Mouse (Mus musculus) midbrain, embryonic 13.5 days (tissue): Measurements from ENCODE around the gene Rxrg. TPM values are rescaled to one million over a fixed set of nuclear protein-coding genes. Genes with fewer than 3 reads are reported as not detected.
A peak's percentile ranks its signal among the peaks of the same experiment; 100 is the strongest.

Experiments used
- ATAC-seq: fragments of 200-750 bp; cut with Nextera tagmentation; 2 replicates; pipeline ENCODE4 v1.8.0; 2017; ENCODE audit warnings: mild to moderate bottlenecking, moderate TSS enrichment, moderate library complexity
- H3K27ac ChIP-seq: fragments of 300-500 bp; sonication (generic); 2 replicates; pipeline ENCODE4 v1.5.1; 2015; ENCODE audit warnings: inconsistent platforms, mild to moderate bottlenecking, moderate library complexity
- H3K27me3 ChIP-seq: fragments of 300-500 bp; sonication (generic); 2 replicates; pipeline ENCODE4 v1.6.1; 2015; ENCODE audit warnings: mild to moderate bottlenecking, inconsistent platforms
- H3K36me3 ChIP-seq: fragments of 300-500 bp; sonication (generic); 2 replicates; pipeline ENCODE4 v1.6.1; 2015; ENCODE audit warnings: mild to moderate bottlenecking, inconsistent platforms
- H3K4me1 ChIP-seq: fragments of 300-500 bp; sonication (generic); replicated peaks from 2 replicates; pipeline ENCODE4 v1.6.1; 2015; ENCODE audit warnings: inconsistent platforms
- H3K4me2 ChIP-seq: fragments of 300-500 bp; sonication (generic); replicated peaks from 2 replicates; pipeline ENCODE4 v1.6.1; 2015; ENCODE audit warnings: moderate library complexity, mild to moderate bottlenecking, inconsistent platforms
- H3K4me3 ChIP-seq: fragments of 300-500 bp; sonication (generic); replicated peaks from 2 replicates; pipeline ENCODE4 v1.5.1; 2015; ENCODE audit warnings: mild to moderate bottlenecking, inconsistent platforms
- H3K9ac ChIP-seq: fragments of 300-500 bp; sonication (generic); replicated peaks from 2 replicates; pipeline ENCODE4 v1.6.1; 2015; ENCODE audit warnings: mild to moderate bottlenecking, inconsistent platforms
- H3K9me3 ChIP-seq: fragments of 300-500 bp; sonication (generic); 2 replicates; pipeline ENCODE4 v1.6.1; 2016; ENCODE audit warnings: mild to moderate bottlenecking, inconsistent platforms
- WGBS: fragments of 180-500 bp; shearing (Covaris S2); methylation state at CpG from one replicate; pipeline ENCODE4 v1.1.7; 2015; 5-methylcytosine and 5-hydroxymethylcytosine counted together
- polyA plus RNA-seq: library from polyadenylated mRNA; unstranded; fragments of >200 nt; fragmentation: Nextera tagmentation; extraction: Ambion mirVana; gene quantifications from 2 replicates; pipeline ENCODE4 v1.2.1, GENCODE M21; 2015

Rxrg gene
- polyA plus RNA-seq, 1 experiment from 2014 or later = 4.8 TPM

DNA sequence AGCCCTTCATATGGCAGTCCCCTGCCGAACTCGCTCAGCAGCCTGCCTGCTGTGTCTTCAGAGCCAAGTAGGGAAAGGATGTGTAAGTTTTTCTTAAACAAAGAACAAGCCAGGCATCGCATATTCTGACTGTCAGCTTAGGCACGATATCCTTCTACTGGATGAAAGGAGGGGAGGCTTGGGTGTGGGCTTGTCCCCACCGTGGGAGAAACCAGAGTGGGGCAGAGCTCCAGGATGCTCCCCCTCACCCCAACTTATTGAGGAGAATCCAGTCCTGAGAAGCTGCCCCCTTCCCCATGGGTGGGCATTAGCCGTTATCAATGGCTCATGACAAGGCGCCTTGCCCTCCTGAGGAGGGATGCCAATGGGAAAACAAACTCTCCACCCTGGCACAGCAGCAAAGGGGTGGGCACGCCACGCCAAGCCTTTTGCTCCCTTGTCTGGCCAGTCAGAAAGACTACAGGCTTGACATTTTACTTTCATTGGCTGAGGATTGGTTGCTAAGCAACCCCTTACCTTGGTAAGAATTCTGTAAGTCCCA lies 10.1 kb downstream of the Rxrg start:
- H3K4me1 ChIP-seq = peaks cover 12% of the 10 kb centered on the region
- peak overlapping the region; percentile 25 for H3K4me3 ChIP-seq
- no peaks in the 10 kb centered on the region for H3K36me3 ChIP-seq
- peak overlapping the region; percentile 15; the same call in 1 of the 2 replicates for H3K9ac ChIP-seq
- H3K4me2 ChIP-seq = peak overlapping the region; percentile 55
- peak overlapping the region; percentile 44 for H3K27ac ChIP-seq
- 6% methylated on average over 9 of the region's 9 CpGs for WGBS
- H3K27me3 ChIP-seq = peaks cover 42% of the 10 kb centered on the region
- H3K9me3 ChIP-seq = no peaks in the 10 kb centered on the region
- peak; percentile 89 for ATAC-seq

DNA sequence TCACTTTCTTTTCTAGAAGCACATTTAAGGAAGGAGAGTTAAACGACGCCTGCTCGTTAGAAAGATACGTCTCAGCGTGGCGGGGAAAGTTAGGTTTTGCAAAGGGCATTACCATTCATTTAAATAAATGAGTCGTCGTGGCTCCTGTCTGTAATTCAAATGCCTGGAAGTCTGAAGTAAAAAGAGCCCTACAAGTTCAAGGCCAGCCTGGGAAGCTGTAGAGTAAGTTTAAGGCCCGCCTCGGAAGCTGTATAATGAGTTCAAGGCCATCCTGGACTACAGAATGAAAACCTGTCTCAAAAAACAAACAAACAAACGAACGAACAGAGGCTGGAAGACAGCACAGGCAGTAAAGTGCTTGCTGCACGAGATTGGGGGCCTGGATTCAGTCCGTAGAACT lies 18.9 kb downstream of the Rxrg start:
- Histone ChIP-seq H3K4me1 (no peaks in the 10 kb centered on the region), H3K4me2 (no peak overlapping the region), H3K9ac (no peak overlapping the region), H3K27ac (no peak overlapping the region), H3K27me3 (0 out of 2 replicates have a peak, but pooled peaks cover 3% of the 10 kb centered on the region), H3K9me3 (no peaks in the 10 kb centered on the region), H3K4me3 (no peak overlapping the region), H3K36me3 (no peaks in the 10 kb centered on the region)
- WGBS = 81% methylated on average over 14 of the region's 14 CpGs
- no peak for ATAC-seq

DNA sequence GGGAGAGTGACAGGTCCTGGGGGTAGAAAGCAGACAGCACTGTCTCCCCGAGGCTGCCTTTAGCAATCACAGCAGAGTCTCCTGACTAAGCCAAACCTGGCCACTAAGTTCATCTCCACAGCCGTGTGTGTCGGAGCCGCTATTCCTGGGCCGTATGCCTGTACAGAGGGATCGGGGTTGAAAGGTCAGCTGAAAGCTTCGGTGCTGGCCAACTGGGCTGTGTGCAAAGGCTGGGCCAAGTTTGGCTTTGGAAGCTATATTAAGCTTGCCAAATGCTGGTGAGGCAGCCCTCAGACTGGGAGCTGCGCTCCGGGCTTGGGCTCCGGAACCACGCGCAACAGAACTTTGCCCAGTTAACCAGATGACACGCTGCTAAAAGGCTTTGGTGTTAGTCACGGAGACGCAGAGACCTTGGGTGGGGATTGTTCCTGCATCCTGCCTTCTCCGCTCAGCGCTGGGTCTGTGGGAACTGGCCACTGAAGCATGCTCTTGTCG lies 19.9 kb downstream of the Rxrg start:
- H3K4me2 ChIP-seq = no peak overlapping the region
- H3K4me3 ChIP-seq = no peak overlapping the region
- H3K27me3 ChIP-seq = 0 out of 2 replicates have a peak, but pooled peaks cover 3% of the 10 kb centered on the region
- H3K27ac ChIP-seq = no peak overlapping the region
- H3K36me3 ChIP-seq = no peaks in the 10 kb centered on the region
- H3K4me1 ChIP-seq = no peaks in the 10 kb centered on the region
- ATAC-seq = no peak
- no peak overlapping the region for H3K9ac ChIP-seq
- no peaks in the 10 kb centered on the region for H3K9me3 ChIP-seq
- WGBS = 76% methylated on average over 18 of the region's 18 CpGs

DNA sequence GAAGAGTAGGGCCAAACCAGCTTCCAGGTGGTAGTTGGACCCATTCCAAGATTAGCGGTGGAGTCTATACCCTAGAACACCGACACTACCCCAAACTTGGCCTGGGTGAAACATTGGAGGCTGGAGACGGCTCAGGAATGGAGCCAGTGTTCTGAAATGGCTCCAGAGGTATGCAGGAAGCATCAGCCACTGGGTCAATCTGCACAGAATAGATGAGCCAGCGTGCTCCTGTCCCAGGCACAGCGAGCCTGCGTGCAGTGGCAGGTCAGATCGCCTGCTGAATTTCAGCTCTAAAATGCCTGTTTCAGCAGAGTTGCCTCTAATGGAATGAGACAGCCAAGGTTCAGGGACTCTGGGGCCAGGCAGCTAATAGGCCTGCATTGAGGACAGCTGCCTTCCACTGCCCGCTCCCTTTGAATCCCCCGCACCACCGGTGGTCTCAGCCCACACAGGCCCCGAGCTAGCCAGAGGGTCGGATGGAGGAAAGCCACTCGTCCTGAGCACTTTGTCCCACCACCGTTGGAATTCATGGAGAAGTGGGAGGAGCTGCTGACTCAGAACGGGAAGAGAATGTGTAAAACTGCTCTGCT lies 22.1 kb downstream of the Rxrg start:
- H3K27ac ChIP-seq = no peak overlapping the region
- H3K4me3 ChIP-seq = no peak overlapping the region
- no peak overlapping the region for H3K9ac ChIP-seq
- 65% methylated on average over 15 of the region's 15 CpGs for WGBS
- no peaks in the 10 kb centered on the region for H3K36me3 ChIP-seq
- no peak; the same call in 1 of the 2 replicates for ATAC-seq
- H3K27me3 ChIP-seq = no peaks in the 10 kb centered on the region
- H3K4me2 ChIP-seq = no peak overlapping the region
- no peaks in the 10 kb centered on the region for H3K9me3 ChIP-seq
- H3K4me1 ChIP-seq = no peaks in the 10 kb centered on the region

DNA sequence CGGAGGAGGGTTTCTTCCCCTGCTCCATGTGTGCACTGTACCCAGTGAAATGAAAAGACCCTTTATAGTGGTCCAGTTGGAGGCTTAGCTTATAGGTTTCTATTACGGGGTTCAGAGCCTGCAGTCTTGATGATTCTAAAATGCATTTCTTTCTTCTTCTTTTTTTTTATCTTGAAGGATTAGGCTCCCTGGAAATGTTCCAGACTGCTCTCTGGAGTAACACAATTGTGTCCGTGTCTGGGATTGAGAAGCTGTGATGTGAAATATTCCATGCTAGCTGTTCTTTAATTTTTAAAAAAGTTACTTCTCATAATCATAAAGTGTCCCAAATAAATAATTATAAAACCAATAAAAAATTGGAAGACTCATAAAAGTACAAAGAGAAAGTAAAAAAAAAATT lies 26.9 kb downstream of the Rxrg start:
- H3K9ac ChIP-seq = no peak overlapping the region
- H3K27me3 ChIP-seq = no peaks in the 10 kb centered on the region
- no peaks in the 10 kb centered on the region for H3K9me3 ChIP-seq
- H3K36me3 ChIP-seq = no peaks in the 10 kb centered on the region
- no peak overlapping the region for H3K4me3 ChIP-seq
- H3K4me2 ChIP-seq = no peak overlapping the region
- no peak overlapping the region for H3K27ac ChIP-seq
- no peak for ATAC-seq
- 65% methylated on average over 3 of the region's 3 CpGs for WGBS
- H3K4me1 ChIP-seq = no peaks in the 10 kb centered on the region

DNA sequence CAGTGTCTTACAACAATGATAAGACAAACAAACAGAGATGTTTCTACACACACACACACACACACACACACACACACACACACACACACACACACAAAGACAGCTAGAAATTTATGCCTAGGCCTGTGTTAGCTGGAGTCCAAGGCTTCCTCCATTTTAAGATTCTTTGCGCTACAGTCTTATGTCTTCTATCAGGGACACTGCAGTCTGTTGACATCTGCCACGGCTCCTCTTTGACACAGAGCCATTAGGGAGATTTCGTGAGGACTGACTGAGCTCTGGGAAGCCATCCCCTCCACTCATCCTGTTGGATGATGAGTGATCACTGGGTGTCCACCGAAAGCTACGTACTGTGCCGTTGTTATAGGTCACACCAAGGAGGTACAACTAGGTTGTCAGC lies 33.6 kb downstream of the Rxrg start:
- Histone ChIP-seq H3K4me2 (no peak overlapping the region), H3K36me3 (no peaks in the 10 kb centered on the region), H3K27ac (no peak overlapping the region), H3K4me3 (no peak overlapping the region), H3K9me3 (no peaks in the 10 kb centered on the region), H3K27me3 (0 out of 2 replicates have a peak, but pooled peaks cover 3% of the 10 kb centered on the region), H3K9ac (no peak overlapping the region), H3K4me1 (no peaks in the 10 kb centered on the region)
- no peak for ATAC-seq
- WGBS = 94% methylated on average over 6 of the region's 6 CpGs

DNA sequence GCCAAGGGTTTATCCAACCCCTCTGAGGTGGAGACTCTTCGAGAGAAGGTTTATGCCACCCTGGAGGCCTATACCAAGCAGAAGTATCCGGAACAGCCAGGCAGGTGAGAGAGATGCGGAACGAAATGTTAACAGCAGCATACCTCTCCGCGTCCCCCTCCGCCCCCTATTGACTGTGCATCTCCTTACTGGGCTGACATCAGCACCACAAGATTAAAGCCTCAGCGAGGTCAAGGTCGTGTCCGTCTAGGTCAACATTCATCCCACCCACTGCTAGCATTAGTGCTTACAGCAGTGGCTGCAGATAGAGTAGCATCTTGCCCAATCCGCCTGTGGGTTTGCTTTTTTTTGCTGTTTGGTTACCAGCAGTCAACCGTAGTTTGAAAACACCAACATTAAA lies 37.5 kb downstream of the Rxrg start:
- 52% methylated on average over 12 of the region's 12 CpGs for WGBS
- Histone ChIP-seq H3K9ac (no peak overlapping the region), H3K9me3 (no peaks in the 10 kb centered on the region), H3K27me3 (peaks cover 3% of the 10 kb centered on the region; the same call in 1 of the 2 replicates), H3K4me2 (no peak overlapping the region), H3K4me1 (no peaks in the 10 kb centered on the region), H3K36me3 (no peaks in the 10 kb centered on the region), H3K27ac (no peak overlapping the region), H3K4me3 (no peak overlapping the region)
- no peak for ATAC-seq

DNA sequence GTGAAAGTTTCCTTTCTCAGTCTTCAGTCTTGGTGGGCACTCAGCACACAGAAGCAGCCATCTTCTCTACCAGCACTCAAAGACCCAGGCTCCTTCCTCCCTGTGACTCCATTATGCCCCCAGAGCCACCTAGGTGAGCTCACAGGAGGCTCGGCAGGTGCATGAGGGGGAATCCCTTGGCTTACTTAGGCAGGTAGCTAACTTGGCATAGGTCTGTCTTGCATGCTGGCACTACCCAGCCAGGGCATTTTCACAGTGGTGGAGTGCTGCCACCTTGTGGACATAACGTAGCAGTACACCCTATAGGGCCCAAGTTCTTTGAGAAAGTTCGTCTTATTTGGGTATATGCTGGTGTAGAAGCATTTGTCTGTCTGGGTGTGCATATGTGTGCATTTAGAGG lies 38.8 kb downstream of the Rxrg start:
- Histone ChIP-seq H3K27ac (no peak overlapping the region), H3K4me2 (no peak overlapping the region), H3K9me3 (no peaks in the 10 kb centered on the region), H3K4me1 (no peaks in the 10 kb centered on the region), H3K4me3 (no peak overlapping the region), H3K9ac (no peak overlapping the region), H3K27me3 (peaks cover 3% of the 10 kb centered on the region), H3K36me3 (no peaks in the 10 kb centered on the region)
- 13% methylated on average over 3 of the region's 3 CpGs for WGBS
- ATAC-seq = 0 out of 2 replicates have a peak, but pooled peaks have one; percentile 40

DNA sequence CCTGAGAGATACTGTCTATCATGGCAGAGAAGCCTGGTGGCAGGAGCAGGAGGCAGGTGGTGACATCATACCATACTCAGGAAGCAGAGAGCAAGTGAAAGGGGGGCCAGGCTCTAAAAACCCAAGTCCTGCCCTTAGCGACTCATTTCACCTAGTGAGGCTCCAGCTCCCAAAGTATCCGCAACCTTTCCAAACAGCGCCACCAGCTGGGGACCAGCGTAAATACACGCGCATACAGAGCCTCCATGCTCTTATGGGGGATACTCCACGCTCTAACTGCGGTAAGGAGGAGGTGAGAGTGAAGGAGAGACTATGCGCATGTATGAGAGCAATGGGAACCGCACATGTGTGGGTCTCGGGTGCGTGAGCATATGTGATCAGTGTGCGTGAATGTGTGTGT lies 39.9 kb downstream of the Rxrg start:
- ATAC-seq = no peak
- Histone ChIP-seq H3K27me3 (peaks cover 3% of the 10 kb centered on the region), H3K9ac (no peak overlapping the region), H3K4me1 (no peaks in the 10 kb centered on the region), H3K36me3 (no peaks in the 10 kb centered on the region), H3K27ac (no peak overlapping the region), H3K4me2 (no peak overlapping the region), H3K9me3 (no peaks in the 10 kb centered on the region), H3K4me3 (no peak overlapping the region)
- WGBS = 24% methylated on average over 13 of the region's 13 CpGs

DNA sequence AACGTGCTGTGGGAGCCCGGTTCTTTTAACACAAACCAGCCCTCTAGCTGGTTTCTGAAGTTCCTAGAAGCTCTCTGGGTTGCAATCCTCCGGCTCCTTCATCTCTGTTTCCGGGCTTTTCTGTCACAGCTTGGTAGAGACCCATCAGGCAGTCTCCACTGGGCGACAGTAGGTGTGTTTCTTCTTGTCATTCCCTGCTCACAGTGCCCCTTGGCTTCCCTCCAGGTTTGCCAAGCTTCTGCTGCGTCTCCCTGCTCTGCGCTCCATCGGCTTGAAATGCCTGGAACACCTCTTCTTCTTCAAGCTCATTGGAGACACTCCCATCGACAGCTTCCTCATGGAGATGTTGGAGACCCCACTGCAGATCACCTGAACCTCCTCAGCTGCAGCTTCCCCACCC lies 40.7 kb downstream of the Rxrg start:
- Histone ChIP-seq H3K27me3 (peaks cover 10% of the 10 kb centered on the region), H3K4me1 (no peaks in the 10 kb centered on the region), H3K27ac (no peak overlapping the region), H3K9me3 (no peaks in the 10 kb centered on the region), H3K9ac (no peak overlapping the region), H3K36me3 (no peaks in the 10 kb centered on the region), H3K4me3 (no peak overlapping the region), H3K4me2 (no peak overlapping the region)
- ATAC-seq = no peak
- WGBS = 83% methylated on average over 9 of the region's 9 CpGs

DNA sequence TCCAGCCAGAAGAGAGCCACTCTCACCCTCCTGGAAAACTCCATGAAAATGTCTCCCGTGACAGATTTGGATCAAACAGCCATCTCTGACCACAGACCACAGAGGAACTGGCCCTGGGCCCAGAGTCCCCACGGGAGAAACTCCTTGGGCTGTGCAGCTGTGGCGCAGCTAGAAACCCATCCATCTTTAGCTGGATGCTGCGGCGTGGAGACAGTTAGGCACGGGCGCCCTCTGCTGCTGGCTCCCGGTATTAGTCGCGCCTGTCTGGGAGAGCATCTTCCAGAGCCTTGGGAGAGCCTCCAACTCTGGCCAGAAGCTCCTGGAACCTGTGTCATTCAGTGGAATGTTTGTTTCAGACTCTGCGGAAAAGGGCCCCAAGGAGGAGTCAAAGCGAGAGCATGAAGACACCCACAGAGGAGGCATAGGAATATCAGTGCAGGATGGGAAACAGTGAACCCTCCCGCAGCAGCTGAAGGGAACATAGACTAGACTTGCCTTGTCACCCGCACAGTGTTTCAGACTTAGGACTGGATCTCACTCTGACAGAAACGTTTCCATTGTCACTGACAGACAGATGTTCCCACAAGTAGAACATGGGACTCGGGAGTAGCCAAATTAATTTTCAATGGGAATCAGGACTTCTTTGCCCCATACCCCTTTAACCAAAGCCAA lies 46.8 kb downstream of the Rxrg start:
- Histone ChIP-seq H3K27ac (no peak overlapping the region), H3K4me3 (no peak overlapping the region), H3K9ac (no peak overlapping the region; the same call in 1 of the 2 replicates), H3K27me3 (peaks cover 16% of the 10 kb centered on the region), H3K4me1 (0 out of 2 replicates have a peak, but pooled peaks cover 2% of the 10 kb centered on the region), H3K36me3 (no peaks in the 10 kb centered on the region), H3K4me2 (no peak overlapping the region), H3K9me3 (no peaks in the 10 kb centered on the region)
- WGBS = 19% methylated on average over 16 of the region's 16 CpGs
- ATAC-seq = peak; percentile 88

DNA sequence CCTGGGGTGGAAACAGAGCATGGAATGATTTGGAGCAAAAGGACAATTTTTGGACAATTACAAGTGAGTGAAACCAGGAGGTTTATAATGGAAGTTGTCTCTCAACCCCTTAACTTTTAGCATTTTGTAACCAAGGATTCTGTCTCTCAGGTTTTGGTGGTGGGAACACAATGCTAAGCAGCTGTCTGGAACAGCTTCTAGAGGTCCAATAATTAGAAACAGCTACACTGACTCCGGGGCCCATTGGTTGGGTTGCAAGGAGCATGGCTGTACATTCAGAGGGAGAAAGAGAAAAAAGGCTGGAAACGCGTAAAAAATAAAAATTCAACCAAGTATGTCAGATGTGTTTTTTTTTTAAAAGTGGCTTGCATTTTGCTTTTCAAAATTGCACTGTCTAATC lies 50.5 kb downstream of the Rxrg start:
- Histone ChIP-seq H3K9ac (no peak overlapping the region), H3K27ac (no peak overlapping the region), H3K9me3 (no peaks in the 10 kb centered on the region), H3K4me2 (no peak overlapping the region), H3K27me3 (peaks cover 11% of the 10 kb centered on the region; the same call in 1 of the 2 replicates), H3K4me3 (no peak overlapping the region), H3K36me3 (no peaks in the 10 kb centered on the region), H3K4me1 (0 out of 2 replicates have a peak, but pooled peaks cover 2% of the 10 kb centered on the region)
- 90% methylated on average over 3 of the region's 3 CpGs for WGBS
- no peak for ATAC-seq
